Comparison of ENCODE assay signal across 28 mouse cellular contexts in genomic region chr4:97101911-97102751, GRCm38 (mm10).
DNase-seq lines count a peak whose midpoint lies in the region; ATAC-seq and TF ChIP-seq lines count a peak whose summit lies in the region.
"Had no signal": no experiment of that assay in that cellular context is flagged by ENCODE, and none has a peak within 500 bp of the region (broad histone marks: within the 10 kb centered on the region; RNA-seq: fewer than 3 reads in every experiment).

No protein-coding gene starts in this region.

- TF ChIP-seq POLR2A in liver, adult 2 months (IDR thresholded peaks at IDR 0.05; ENCODE audit: extremely low read depth, insufficient read depth, low read length) = no peak
- TF ChIP-seq POLR2A in brain, embryonic 14.5 days (IDR thresholded peaks at IDR 0.05; ENCODE audit: borderline replicate concordance, extremely low read depth, insufficient read depth, insufficient read length, poor library complexity, severe bottlenecking) = no peak

- H3K4me1 ChIP-seq in hindbrain, embryonic 10.5 days (replicated peaks) = no peaks in the 10 kb centered on the region
- no peaks in the 10 kb centered on the region for H3K4me1 ChIP-seq in hindbrain, embryonic 13.5 days (replicated peaks)
- peaks cover 25% of the 10 kb centered on the region for H3K4me1 ChIP-seq in liver, adult 2 months (ENCODE audit: control insufficient read depth, insufficient read depth, low read length)
- H3K4me1 ChIP-seq: forebrain, embryonic 13.5 days; limb, embryonic 10.5 days; limb, embryonic 15.5 days; midbrain, embryonic 13.5 days; neural tube, embryonic 13.5 days; stomach, embryonic 15.5 days had no signal

- no peak for TF ChIP-seq CTCF in liver, adult 2 months (IDR thresholded peaks at IDR 0.05; ENCODE audit: low read depth, low read length)
- TF ChIP-seq CTCF in brain, embryonic 14.5 days (IDR thresholded peaks at IDR 0.05; ENCODE audit: borderline replicate concordance, extremely low read depth, insufficient read depth, insufficient read length) = no peak

- no peak overlapping the region for H3K4me3 ChIP-seq in hindbrain, embryonic 10.5 days
- H3K4me3 ChIP-seq in hindbrain, embryonic 13.5 days = no peak overlapping the region
- no peak overlapping the region for H3K4me3 ChIP-seq in liver, adult 2 months (ENCODE audit: insufficient read depth, low read depth, low read length)
- H3K4me3 ChIP-seq: forebrain, embryonic 13.5 days; limb, embryonic 10.5 days; limb, embryonic 15.5 days; midbrain, embryonic 13.5 days; neural tube, embryonic 13.5 days; stomach, embryonic 15.5 days had no signal

- no peaks in the 10 kb centered on the region for H3K27me3 ChIP-seq in hindbrain, embryonic 10.5 days (ENCODE audit: insufficient read depth, poor library complexity, severe bottlenecking)
- H3K27me3 ChIP-seq in hindbrain, embryonic 13.5 days = no peaks in the 10 kb centered on the region
- H3K27me3 ChIP-seq in liver, adult 2 months (ENCODE audit: control insufficient read depth, insufficient read depth, low read length) = no peaks in the 10 kb centered on the region
- H3K27me3 ChIP-seq: forebrain, embryonic 13.5 days; limb, embryonic 15.5 days; midbrain, embryonic 13.5 days; neural tube, embryonic 13.5 days; stomach, embryonic 15.5 days had no signal

- H3K79me2 ChIP-seq in liver, adult 2 months (ENCODE audit: control insufficient read depth, insufficient read depth, low read length) = no peaks in the 10 kb centered on the region

- H3K4me2 ChIP-seq in hindbrain, embryonic 13.5 days = no peak overlapping the region
- H3K4me2 ChIP-seq: forebrain, embryonic 13.5 days; limb, embryonic 15.5 days; midbrain, embryonic 13.5 days; neural tube, embryonic 13.5 days; stomach, embryonic 15.5 days had no signal

- no peak for ATAC-seq in hindbrain, embryonic 13.5 days (ENCODE audit: low FRiP score)
- ATAC-seq: CD4-positive, CD25-positive, alpha-beta regulatory T cell, adult 4 months; forebrain, embryonic 13.5 days; hindbrain, postnatal 0 days; midbrain, embryonic 13.5 days had no signal

- H3K9me3 ChIP-seq in hindbrain, embryonic 10.5 days = no peaks in the 10 kb centered on the region
- H3K9me3 ChIP-seq in hindbrain, embryonic 13.5 days = no peaks in the 10 kb centered on the region
- H3K9me3 ChIP-seq: forebrain, embryonic 13.5 days; limb, embryonic 10.5 days; limb, embryonic 15.5 days; midbrain, embryonic 13.5 days; neural tube, embryonic 13.5 days; stomach, embryonic 15.5 days had no signal

- no peak overlapping the region for H3K27ac ChIP-seq in hindbrain, embryonic 10.5 days
- H3K27ac ChIP-seq in hindbrain, embryonic 13.5 days = no peak overlapping the region
- H3K27ac ChIP-seq in liver, adult 2 months (replicated peaks; ENCODE audit: insufficient read depth, low read depth, low read length) = peak overlapping the region; percentile 52; the same call in 1 of the 2 replicates
- H3K27ac ChIP-seq: forebrain, embryonic 13.5 days; hindbrain, postnatal 0 days; limb, embryonic 10.5 days; limb, embryonic 15.5 days; macrophage; midbrain, embryonic 13.5 days; stomach, embryonic 15.5 days had no signal

- DNase-seq in hindbrain, embryonic 10.5 days (ENCODE audit: low spot score) = peak; percentile 3
- DNase-seq in liver, adult 2 months (ENCODE audit: extremely low read depth, low read depth, low spot score) = peak; percentile 93
- DNase-seq in liver = no peak
- peak; percentile 9 for DNase-seq in brain, embryonic 14.5 days (ENCODE audit: low read depth)
- DNase-seq in retina, embryonic 14.5 days (ENCODE audit: low spot score) = peak; percentile 66
- DNase-seq in cerebellum, adult 18-20 months = no peak
- DNase-seq: adrenal gland, adult 2 months; adrenal gland, postnatal 36 days; cerebellum, adult 8-10 months; cerebellum, postnatal 25 days; gastrocnemius, postnatal 10 days; heart, postnatal 14 days; kidney, adult 18-20 months; kidney, postnatal 25 days; lung, adult 2 months; lung, postnatal 10 days; right cerebral cortex, postnatal 14 days; thymus, postnatal 14 days had no signal

- H3K9ac ChIP-seq in hindbrain, embryonic 13.5 days = no peak overlapping the region
- no peak overlapping the region for H3K9ac ChIP-seq in liver, adult 2 months (ENCODE audit: low read depth, low read length)
- H3K9ac ChIP-seq: forebrain, embryonic 13.5 days; limb, embryonic 15.5 days; midbrain, embryonic 13.5 days; neural tube, embryonic 13.5 days; stomach, embryonic 15.5 days had no signal

- H3K36me3 ChIP-seq in hindbrain, embryonic 10.5 days = no peaks in the 10 kb centered on the region
- H3K36me3 ChIP-seq in hindbrain, embryonic 13.5 days = no peaks in the 10 kb centered on the region
- no peaks in the 10 kb centered on the region for H3K36me3 ChIP-seq in liver, adult 2 months (ENCODE audit: control insufficient read depth, insufficient read depth, low read length)
- H3K36me3 ChIP-seq: limb, embryonic 10.5 days; limb, embryonic 15.5 days; midbrain, embryonic 13.5 days; neural tube, embryonic 13.5 days; stomach, embryonic 15.5 days had no signal

Comparison
In these comparisons a context has a peak if more than half of its experiments do, and no peak if none do; other contexts are left out.
1. DNase-seq: peak in hindbrain, embryonic 10.5 days (single experiment), liver, adult 2 months (single experiment), brain, embryonic 14.5 days (single experiment) and retina, embryonic 14.5 days (single experiment); none in liver (single experiment) and cerebellum, adult 18-20 months (0 of 2).